Mouse (Mus musculus): ENCODE data around the gene Tldc1.
A peak's percentile ranks its signal among the peaks of the same experiment; 100 is the strongest.

Tldc1 gene

GRCm38 (mm10) chr8:119776668-119777245 lies 1.5 kb downstream of the Tldc1 start:
- DNase-seq (ENCODE audit: low read depth, low spot score), result no peak

DNA sequence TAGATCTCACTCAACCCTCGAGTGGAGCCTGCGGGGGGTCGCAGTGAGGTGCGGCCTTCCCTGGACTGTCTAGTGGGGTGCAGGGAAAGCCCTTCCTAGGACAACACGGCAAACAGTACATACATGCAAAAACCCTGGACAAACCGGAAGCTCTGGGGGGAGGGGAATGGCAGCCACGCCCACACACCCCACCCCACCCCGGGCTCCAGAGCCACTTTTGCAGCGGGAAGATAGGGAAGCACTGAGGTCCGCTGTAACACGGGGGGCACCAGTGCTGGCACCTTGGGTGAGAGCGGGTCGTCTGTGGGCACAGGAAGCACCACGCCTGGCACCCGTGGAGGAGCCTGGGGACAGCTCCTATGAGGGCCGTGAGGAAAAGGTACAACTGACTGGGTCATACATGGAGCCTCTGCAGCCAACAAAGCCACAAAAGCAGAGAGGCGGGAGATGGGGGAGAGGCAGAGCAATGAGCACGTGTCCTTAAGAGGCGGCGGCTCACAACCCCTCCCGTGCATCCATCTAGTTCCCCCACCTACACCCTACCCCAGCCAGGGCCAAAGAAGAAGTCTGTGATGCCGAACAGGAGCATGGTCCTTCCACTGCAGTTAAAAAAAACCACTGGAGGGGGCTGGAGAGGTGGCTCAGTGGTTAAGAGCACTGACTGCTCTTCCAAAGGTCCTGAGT lies 12.3 kb downstream of the Tldc1 start:
- DNase-seq (ENCODE audit: low read depth, low spot score), result no peak

DNA sequence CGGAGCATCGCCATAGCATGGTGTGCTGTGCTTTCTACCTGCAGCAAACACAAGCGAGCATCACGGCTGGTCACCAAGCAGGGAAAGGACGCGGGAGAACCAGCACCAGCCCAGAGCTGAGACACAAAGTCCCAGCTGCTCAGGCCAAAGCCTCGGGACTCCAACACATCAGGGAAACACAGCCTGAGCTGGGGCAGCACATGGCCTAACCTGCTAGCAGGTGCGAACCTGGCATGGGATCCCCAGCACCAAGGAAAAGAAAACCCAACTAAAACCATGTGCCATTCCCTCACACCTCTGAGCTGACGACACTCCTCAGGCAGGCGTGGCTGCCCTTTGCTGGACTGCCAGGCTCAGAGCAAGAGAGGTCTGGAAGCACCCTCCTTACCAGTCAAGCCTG lies 12.9 kb downstream of the Tldc1 start:
- no peak for DNase-seq (ENCODE audit: low read depth, low spot score)

GRCm38 (mm10) chr8:119762226-119763220 lies 15.7 kb downstream of the Tldc1 start:
- no peak for DNase-seq (ENCODE audit: low read depth, low spot score)

DNA sequence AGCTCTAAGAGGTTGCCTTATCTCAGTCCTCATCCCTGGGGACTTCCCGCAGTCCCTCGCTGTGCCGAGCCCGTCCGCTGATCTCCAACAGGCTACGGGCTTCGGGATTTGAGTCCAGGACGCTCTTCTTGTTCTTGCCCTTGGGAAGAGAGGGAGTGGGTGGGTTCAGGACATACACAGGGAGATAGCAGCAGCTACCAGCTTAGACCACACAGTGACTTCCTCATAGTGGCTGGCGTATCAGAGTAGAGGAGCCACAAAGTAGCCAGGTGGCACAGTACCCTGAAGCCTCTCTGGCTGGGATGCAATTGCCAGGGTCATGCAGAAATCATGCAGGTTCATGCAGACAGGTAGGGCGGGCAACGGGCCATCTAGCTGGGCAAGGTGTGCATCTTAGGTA lies 16.5 kb downstream of the Tldc1 start:
- no peak for DNase-seq (ENCODE audit: low read depth, low spot score)

GRCm38 (mm10) chr8:119756538-119756937 lies 21.7 kb downstream of the Tldc1 start:
- DNase-seq (ENCODE audit: low read depth, low spot score), result no peak

DNA sequence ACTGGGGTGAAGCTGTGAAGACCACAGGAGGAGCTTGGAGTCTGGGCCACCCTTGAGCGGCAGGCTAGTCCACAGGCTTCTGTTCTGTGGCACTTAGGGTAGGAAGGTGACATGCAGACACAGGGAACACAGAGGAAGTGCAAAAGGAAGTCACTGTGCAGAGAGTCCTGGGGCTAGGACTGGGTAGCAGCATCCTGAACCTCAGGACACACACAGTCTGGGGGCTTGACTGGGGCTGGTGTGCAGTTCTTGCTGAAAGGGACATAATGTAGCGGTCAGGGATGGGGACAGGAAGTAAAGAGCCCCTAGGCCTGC lies 22.1 kb downstream of the Tldc1 start:
- DNase-seq (ENCODE audit: low read depth, low spot score), result no peak

DNA sequence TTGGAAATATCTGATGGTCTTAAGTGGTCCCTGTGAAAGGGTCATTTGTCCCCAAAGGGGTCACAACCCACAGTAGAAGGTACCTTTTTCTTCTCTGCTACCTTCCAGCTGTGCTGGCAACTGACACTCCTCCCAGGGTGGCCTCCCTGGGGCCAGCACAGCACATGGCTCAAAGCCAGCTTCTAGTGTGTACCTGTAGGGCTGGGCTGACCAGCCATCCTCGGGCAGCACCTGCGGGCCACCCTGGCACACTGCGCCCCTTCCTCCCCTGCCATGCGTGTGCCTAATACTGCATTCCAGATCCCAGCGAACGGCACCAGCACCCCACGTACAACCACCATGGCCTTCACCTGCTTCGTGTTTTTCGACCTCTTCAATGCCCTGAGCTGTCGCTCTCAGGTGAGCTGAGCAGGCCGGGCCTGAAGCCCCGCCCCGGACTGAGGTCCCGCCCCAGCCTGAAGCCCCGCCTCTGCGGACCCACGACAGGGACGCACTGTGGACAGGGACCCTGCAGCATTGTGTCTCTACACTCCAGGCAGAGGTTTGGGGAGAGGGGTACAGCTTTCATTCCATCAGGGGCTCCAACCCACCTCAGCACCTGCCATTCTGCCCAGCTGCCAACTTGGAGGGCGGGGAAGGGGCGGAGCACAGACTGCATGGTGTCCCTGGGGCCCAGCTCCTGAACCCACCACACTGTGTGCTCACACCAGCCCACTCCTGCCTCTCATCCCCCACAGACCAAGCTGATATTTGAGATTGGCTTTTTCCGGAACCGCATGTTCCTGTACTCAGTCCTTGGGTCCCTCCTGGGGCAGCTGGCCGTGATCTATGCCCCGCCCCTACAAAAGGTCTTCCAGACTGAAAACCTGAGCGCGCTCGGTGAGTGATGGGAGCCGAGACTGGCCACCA lies 22.7 kb downstream of the Tldc1 start:
- DNase-seq (ENCODE audit: low read depth, low spot score), result no peak

GRCm38 (mm10) chr8:119744604-119745003 lies 33.6 kb downstream of the Tldc1 start:
- DNase-seq (ENCODE audit: low read depth, low spot score), result no peak

- DNase-seq (ENCODE audit: low read depth, low spot score), result peak; percentile 82
Measured at GRCm38 (mm10) chr8:119743291-119744026, 34.8 kb downstream of the Tldc1 start.

DNA sequence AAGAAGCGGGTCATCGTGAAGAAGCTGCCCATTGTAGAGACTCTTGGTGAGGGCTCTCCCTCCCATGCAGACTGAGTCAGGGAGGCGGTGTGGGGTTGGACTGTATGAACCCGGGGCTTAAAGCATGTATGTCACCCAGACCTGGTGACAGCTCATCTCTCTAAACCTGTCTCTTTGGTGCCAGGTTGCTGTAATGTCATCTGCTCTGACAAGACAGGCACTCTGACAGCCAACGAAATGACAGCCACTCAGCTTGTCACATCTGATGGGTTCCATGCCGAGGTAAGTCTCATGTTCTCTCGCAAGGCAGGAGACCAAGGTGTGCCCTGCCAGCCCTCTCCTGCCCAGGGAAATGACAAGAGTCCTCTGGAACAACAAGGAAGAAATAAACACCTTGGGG lies 35.8 kb downstream of the Tldc1 start:
- no peak for DNase-seq (ENCODE audit: low read depth, low spot score)

DNA sequence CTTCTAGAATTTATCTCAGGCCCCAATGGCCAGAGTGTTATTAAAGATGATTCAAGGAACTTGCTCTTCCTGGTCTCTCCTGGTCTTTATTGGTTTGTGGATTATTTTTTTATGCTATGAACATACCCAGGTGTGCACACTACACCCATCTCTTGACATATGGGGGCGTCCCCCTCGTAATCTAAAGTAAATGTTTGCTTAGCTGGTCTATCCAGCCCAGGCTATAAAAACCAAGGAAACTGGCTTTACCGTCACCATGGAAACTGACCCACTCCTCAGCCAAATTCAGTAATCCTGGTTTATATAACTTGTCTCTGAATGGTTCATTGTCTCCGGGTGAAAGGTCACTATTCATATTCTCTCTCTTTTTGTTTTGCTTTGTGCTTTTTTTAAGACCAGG lies 37.6 kb downstream of the Tldc1 start:
- peak; percentile 23 for DNase-seq (ENCODE audit: low read depth, low spot score)

- no peak for DNase-seq (ENCODE audit: low read depth, low spot score)
Measured at GRCm38 (mm10) chr8:119738129-119738907, 39.9 kb downstream of the Tldc1 start.

DNA sequence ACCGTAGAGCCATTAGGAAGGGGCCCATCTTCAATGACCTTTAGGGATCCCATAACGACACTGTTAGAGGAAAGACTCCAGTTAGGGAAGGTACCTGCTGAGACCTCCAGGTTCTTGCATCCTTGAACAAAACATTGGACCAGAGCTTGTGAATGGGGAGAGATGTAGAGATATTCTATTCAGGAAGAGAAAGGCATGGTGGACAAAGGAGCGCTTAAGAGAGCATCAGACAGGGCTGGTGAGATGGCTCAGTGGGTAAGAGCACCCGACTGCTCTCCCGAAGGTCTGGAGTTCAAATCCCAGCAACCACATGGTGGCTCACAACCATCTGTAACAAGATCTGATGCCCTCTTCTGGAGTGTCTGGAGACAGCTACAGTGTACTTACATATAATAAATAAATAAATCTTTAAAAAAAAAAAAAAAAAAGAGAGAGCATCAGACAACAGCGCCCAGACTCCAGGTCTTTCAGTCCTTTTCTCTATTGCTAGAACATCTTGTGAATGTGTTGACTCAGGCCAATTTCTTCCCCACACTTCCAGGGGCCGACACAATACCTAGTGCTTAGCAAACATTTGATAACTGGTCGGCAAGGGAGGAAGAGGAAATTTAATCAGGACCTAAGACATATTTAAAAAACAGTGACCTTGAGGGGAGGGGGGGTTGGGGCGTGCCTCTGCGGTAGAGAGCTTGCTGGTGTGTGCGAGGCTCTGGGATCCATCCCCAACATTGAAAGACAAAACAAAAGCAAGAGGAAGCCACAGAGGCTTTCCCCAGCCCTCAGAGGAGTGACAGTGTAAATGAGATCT lies 40.9 kb downstream of the Tldc1 start:
- DNase-seq (ENCODE audit: low read depth, low spot score), result no peak

- no peak for DNase-seq (ENCODE audit: low read depth, low spot score)
Measured at GRCm38 (mm10) chr8:119736348-119736917, 41.8 kb downstream of the Tldc1 start.

- no peak for DNase-seq (ENCODE audit: low read depth, low spot score)
Measured at GRCm38 (mm10) chr8:119732072-119732471, 46.1 kb downstream of the Tldc1 start.

DNA sequence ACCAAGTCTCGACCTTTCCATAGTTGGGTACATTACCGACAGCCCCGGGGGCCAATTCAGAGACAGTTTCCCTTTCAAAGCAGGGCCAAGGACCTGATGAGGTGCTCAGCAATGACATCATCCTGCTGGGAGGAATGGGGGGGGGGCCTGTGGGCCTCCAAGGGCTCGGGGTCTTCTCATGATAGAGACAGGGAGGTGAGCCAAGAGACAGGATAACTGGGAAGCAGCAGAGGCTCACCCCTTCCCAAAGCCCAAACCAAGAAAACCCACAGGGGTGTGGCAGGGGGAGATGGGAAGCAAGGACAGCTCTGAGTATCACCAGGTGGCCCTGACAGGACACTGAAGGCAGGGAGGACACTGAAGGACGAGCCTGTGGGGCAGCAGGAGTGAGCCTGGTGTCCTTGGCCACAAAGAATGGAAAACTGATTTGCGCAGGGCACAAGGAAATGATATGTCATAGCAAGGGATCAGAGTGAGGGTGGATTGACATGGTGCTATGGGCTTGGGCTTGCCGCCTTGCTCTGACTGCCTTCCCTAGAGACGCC lies 49.8 kb downstream of the Tldc1 start:
- no peak for DNase-seq (ENCODE audit: low read depth, low spot score)

DNA sequence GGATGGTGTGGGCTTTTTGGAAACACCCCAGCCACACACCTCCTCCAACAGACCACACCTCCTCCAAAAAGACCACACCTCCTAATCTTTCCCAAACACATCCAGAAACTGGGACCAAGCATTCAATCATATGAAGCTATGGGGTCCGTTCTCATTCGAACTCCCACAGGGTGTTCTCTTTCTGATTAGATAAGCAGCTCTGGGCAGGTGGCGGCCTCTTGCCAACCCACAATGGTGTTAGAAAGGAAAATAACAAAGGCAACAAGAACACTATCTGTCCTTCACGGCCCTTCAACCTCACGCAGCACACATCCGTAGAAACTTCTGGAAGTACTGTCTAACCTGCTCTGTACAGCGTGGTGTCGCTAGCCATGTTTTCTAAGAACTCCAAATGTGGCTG lies 51.1 kb downstream of the Tldc1 start:
- DNase-seq (ENCODE audit: low read depth, low spot score), result no peak

GRCm38 (mm10) chr8:119724596-119724995 lies 53.6 kb downstream of the Tldc1 start:
- DNase-seq (ENCODE audit: low read depth, low spot score), result no peak

Measured in mesoderm, embryonic 11.5 days (tissue).